Mouse (Mus musculus) brain, embryonic 14.5 days (tissue): ENCODE data around the gene Tmem184b. TPM values are rescaled to one million over a fixed set of nuclear protein-coding genes. Genes with fewer than 3 reads are reported as not detected.

Experiments
- DNase-seq: peaks from one replicate; pipeline ENCODE4 v3.0.0-alpha.2; 2011; ENCODE audit warnings: low read depth
- CTCF ChIP-seq: fragments of 200-500 bp; IDR thresholded peaks from 2 replicates; pipeline ENCODE4 v1.5.1; 2012; ENCODE audit warnings: inconsistent platforms, mild to moderate bottlenecking, moderate library complexity, borderline replicate concordance; ENCODE audit not compliant: insufficient read depth, insufficient read length; ENCODE audit errors: extremely low read depth
- POLR2A ChIP-seq: fragments of 200-500 bp; IDR thresholded peaks from 2 replicates; pipeline ENCODE4 v1.6.1; 2012; ENCODE audit warnings: mild to moderate bottlenecking, inconsistent platforms, borderline replicate concordance; ENCODE audit not compliant: poor library complexity, insufficient read depth, insufficient read length, severe bottlenecking; ENCODE audit errors: extremely low read depth
- polyA plus RNA-seq: library from polyadenylated mRNA; depleted of rRNA; stranded (reverse); fragments of >200 nt; gene quantifications from 2 replicates; pipeline ENCODE4 v1.2.3, GENCODE M21; 2012

Gene Tmem184b
- polyA plus RNA-seq, 1 experiment: 70.7 TPM

DNA sequence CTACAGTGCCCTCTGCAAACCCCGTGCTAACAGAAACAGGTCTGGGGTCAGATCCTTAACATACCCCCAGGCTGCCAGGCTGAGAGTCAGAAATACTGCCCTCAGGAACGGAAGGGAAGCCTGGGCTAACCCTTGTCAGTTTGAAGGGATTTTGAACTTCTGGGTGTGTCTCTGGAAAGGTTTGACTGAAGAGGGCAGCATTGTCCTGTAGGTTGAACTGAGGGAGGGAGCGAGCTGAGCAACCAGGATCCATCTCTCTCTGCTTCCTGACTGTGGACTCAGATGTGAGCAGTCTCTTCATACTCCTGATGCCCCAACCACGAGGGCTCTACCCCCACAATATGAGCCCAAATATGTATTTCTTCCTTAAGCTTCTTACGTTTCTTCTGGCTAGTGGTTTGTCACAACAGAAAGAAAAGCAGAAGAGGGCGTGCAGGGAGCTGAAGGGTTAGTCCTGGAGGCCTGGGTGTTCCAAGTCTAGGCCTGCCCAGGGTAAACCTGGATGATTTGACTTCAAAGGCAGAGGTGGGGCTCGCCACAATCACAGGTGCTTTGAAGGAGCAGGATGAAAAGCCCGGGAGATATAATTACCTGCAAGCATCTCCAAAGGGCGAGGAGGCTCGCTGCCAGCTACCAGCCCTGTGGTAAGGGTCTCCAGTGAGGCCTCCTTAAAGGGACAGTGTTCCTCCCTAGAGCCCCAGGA lies 8.1 kb upstream of the Tmem184b start:
- no peak for DNase-seq
- TF ChIP-seq CTCF: no peak
- TF ChIP-seq POLR2A: no peak

DNA sequence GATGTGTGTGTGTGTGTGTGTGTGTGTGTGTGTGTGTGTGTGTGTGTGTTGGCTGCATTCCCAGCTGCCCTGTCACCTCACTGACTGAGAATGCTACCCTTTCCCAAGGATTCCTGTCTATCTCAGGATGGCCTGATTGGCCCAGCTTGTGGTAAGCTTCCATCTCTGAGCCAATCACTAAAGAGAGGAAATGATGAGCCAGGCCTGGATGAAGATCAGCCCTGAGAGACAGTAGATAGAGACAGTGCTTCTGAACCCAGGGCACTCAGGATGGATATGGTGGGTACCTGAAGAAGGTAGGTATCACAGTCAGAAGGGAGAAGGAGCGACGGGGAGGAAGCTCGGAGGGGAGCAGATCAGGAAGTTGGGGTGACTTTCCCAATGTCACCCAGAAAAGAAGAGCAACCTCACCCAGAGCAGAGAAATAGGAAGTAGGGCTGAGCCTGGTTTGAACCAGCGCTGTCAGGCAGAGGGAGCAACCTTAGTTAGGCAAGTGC lies 5.8 kb upstream of the Tmem184b start:
- DNase-seq: peak; percentile 23
- TF ChIP-seq CTCF (no peak), POLR2A (no peak)

- TF ChIP-seq CTCF: no peak
- no peak for TF ChIP-seq POLR2A
- no peak for DNase-seq
Observed at GRCm38 (mm10) chr15:79406564-79406963, 3.2 kb upstream of the Tmem184b start.

GRCm38 (mm10) chr15:79404277-79404676 lies 908 bp upstream of the Tmem184b start:
- DNase-seq: no peak
- TF ChIP-seq POLR2A (no peak), CTCF (no peak)

DNA sequence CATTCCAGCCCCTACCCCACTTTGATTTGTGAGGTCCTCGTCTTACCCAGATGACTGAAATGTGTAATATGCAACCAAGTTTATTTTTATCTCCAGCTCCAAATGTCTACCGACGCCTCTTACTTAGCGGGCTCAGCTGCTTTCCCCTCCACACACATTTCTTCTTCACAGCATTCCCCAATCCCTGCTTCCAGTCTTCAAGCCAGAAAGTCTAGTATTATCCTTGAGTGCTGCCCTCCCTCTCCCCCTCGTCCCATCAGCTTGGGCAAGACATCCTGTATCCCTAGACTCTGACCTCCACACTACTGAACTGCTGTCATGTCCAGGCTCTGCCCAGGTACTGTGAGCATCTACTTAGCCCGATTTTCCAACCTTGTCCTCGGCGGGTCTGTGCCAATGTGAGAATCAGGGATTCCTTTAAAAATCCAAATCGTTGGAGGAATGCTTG lies 418 bp upstream of the Tmem184b start:
- no peak for DNase-seq
- TF ChIP-seq CTCF (no peak), POLR2A (no peak)

DNA sequence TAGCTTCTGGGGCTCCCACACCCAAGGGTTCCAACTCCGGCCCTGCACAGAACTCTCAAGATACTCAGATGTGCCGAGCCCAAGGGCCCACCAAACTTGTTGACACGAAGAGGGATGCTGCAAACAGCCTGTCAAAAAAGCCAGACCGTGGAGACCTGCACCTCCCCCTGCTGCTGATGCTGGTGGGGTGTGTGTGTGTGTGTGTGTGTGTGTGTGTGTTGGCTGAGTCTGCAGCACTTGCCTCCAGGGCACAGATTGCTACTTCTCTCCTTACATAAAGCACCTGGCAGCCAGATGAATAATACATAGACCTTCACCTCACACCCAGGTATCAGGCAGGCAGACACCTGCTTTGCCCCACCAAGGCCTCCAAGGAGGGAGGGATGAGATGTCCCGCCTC lies 1.2 kb downstream of the Tmem184b start:
- peak; percentile 37 for DNase-seq
- TF ChIP-seq POLR2A: no peak
- TF ChIP-seq CTCF: no peak

- no peak for DNase-seq
- TF ChIP-seq CTCF (no peak), POLR2A (no peak)
Observed at GRCm38 (mm10) chr15:79400975-79401365, 2.4 kb downstream of the Tmem184b start.

DNA sequence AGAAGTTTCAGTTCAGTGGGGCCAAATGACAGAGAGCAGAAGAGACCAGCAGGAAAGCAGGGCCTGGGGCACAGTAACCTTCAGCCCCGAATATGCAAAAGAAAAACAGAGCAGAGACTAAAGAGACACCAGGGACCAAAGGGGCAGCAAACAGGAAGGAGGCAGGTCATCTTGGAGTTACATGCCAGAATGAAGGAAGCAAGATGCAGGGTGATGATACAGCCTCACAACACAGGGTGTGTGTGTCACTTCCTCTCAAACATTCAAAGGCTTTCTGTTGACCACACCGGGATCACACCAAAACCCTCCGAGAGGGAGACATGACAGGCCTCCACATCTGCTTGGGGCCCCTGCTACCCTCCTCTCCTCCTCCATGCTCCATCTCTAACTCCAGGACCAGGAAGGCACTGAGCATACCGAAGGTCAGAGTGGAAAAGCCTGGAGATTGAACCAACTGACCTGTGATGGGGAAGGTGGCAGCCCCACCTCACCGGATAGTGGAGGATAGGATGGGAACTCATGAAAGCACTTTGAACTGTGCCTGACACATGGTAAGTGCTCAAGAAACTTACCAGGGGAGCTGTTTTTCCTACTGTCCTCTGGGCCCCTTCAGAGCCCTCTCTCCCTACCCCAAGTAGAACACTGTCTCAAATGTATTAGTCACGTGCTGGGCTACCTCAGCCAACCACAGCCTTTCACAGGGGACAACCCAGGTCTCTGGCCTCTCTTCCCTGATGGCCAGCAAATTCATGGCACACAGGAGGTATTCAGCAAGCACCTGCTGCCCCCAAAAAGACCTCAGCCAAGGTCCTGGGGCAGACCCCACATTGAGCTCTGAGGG lies 3.0 kb downstream of the Tmem184b start:
- TF ChIP-seq POLR2A: no peak
- no peak for TF ChIP-seq CTCF
- DNase-seq: no peak

- TF ChIP-seq CTCF (no peak), POLR2A (no peak)
- no peak for DNase-seq
Observed at GRCm38 (mm10) chr15:79399231-79400052, 3.9 kb downstream of the Tmem184b start.

DNA sequence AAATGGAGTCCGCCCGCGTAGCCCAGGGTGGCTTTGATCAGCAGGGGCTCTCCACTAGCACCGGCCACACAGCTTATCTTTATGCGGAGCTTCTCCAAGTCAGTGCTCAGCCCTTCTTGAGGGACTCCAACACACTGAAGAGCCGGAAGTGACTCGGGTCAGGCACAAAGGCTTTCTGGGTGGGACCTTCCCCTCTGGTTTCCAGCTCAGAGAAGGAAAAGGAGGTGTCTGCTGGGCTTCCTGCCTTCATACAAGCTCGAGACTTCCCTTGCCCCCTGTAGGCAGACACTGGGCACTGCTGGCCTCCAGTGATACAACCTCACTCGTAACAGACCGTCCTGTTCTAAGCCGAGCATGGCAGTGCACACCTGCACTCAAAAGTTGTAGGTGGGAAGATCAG lies 6.6 kb downstream of the Tmem184b start:
- DNase-seq: no peak
- TF ChIP-seq CTCF: peak; percentile 27; the same call in 1 of the 2 replicates
- TF ChIP-seq POLR2A: no peak

GRCm38 (mm10) chr15:79395281-79395680 lies 8.1 kb downstream of the Tmem184b start:
- no peak for TF ChIP-seq POLR2A
- no peak for DNase-seq
